Mouse (Mus musculus): ENCODE measurements around the gene Zfp940. TPM values are rescaled to one million over a fixed set of nuclear protein-coding genes. Genes with fewer than 3 reads are reported as not detected.

Gene Zfp940
- polyA plus RNA-seq, 1 experiment from 2014 or later = 10.3 TPM

DNA sequence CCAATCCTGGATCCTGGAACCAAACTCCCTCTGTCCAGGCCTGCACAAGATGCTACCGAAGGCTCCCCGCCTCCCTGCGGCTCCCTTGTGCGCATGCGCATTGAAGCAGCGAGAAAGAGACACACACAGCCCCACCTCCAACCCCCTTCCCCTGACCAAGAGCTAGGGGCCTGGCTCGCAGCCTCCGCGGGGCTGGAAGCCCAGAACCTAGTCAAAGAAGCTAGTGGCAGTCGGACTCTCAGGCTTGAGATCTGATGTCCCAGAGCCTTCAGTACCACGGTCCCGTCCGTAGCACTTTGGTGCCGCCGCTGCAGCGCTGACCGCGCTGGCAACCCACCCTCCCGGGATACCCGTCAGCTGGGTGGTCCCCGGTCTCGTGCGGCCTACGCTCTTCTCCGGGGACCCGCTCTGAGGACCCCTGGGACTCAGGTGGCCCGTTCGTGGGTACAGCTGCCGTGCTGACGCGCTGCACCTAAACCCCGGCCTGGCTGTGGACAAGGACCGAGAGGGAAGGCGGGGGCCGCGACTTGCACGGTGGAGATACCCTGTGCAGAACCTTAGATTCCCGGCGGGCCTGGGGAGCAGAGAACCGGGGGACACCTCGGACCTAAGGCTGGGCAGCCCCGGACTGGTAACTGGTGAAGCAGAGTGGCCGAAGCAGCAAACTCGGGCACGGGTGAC is 69.5 kb downstream of the Zfp940 start, which contains the start of gene Zfp30:
Zfp30 (plus strand) TSS at position 128 of the 681 bp plus-strand sequence.
- peak; percentile 95 for DNase-seq (ENCODE audit: low spot score)
- peaks cover 25% of the 10 kb centered on the region for H3K4me1 ChIP-seq
- peak within 1 kb of the TSS; percentile 68 for H3K4me3 ChIP-seq
- WGBS = under 1% methylated on average over 45 of the region's 45 CpGs
- peak within 1 kb of the TSS; percentile 84 for H3K27ac ChIP-seq (replicated peaks)
- H3K36me3 ChIP-seq = peaks cover 32% of the 10 kb centered on the region
- H3K27me3 ChIP-seq (ENCODE audit: low read depth, poor library complexity, severe bottlenecking) = no peaks in the 10 kb centered on the region
- H3K9me3 ChIP-seq (replicated peaks) = no peaks in the 10 kb centered on the region; the same call in 1 of the 2 replicates

Other genes with a start within 250 kb of the Zfp940 start
- gene Catsperg2, start 126.6 kb downstream of the Zfp940 start, polyA plus RNA-seq (2016; fragmentation: Nextera tagmentation; extraction: Ambion mirVana) = 0.05 and 0.06 TPM in 2 replicates
- gene Zfp84, start 85.1 kb downstream of the Zfp940 start, polyA plus RNA-seq (2016; fragmentation: Nextera tagmentation; extraction: Ambion mirVana) = 10.9 and 14.6 TPM in 2 replicates
- 6.8 and 8.3 TPM in 2 replicates for gene Zfp30, start 69.7 kb downstream of the Zfp940 start, polyA plus RNA-seq (2016; fragmentation: Nextera tagmentation; extraction: Ambion mirVana)
- 12.7 and 17.5 TPM in 2 replicates for gene Zfp790, start 37.6 kb downstream of the Zfp940 start, polyA plus RNA-seq (2016; fragmentation: Nextera tagmentation; extraction: Ambion mirVana)
- 8.8 and 9.3 TPM in 2 replicates for gene Zfp420, start 6.3 kb upstream of the Zfp940 start, polyA plus RNA-seq (2016; fragmentation: Nextera tagmentation; extraction: Ambion mirVana)
- gene Zfp27, start 52.9 kb upstream of the Zfp940 start, polyA plus RNA-seq (2016; fragmentation: Nextera tagmentation; extraction: Ambion mirVana) = 10.6 and 12.8 TPM in 2 replicates
- gene Zfp383, start 54.6 kb upstream of the Zfp940 start, polyA plus RNA-seq (2016; fragmentation: Nextera tagmentation; extraction: Ambion mirVana) = 5.4 and 7.3 TPM in 2 replicates
- gene Zfp74, start 100.4 kb upstream of the Zfp940 start, polyA plus RNA-seq (2016; fragmentation: Nextera tagmentation; extraction: Ambion mirVana) = 12.7 and 15.8 TPM in 2 replicates
- gene Zfp568, start 130.3 kb upstream of the Zfp940 start, polyA plus RNA-seq (2016; fragmentation: Nextera tagmentation; extraction: Ambion mirVana) = 22.8 and 23.3 TPM in 2 replicates
- 4.1 and 4.4 TPM in 2 replicates for gene Zfp14, start 197.7 kb upstream of the Zfp940 start, polyA plus RNA-seq (2016; fragmentation: Nextera tagmentation; extraction: Ambion mirVana)
- 6.8 and 9.2 TPM in 2 replicates for gene Zfp82, start 219.2 kb upstream of the Zfp940 start, polyA plus RNA-seq (2016; fragmentation: Nextera tagmentation; extraction: Ambion mirVana)
- 1.3 and 2.2 TPM in 2 replicates for gene Gm26920, start 236.7 kb upstream of the Zfp940 start, polyA plus RNA-seq (2016; fragmentation: Nextera tagmentation; extraction: Ambion mirVana)
- gene Zfp566, start 236.9 kb upstream of the Zfp940 start, polyA plus RNA-seq (2016; fragmentation: Nextera tagmentation; extraction: Ambion mirVana) = 14.3 and 18.5 TPM in 2 replicates
- gene Zfp260, start 241.1 kb upstream of the Zfp940 start, polyA plus RNA-seq (2016; fragmentation: Nextera tagmentation; extraction: Ambion mirVana) = 113 and 116 TPM in 2 replicates